Mouse (Mus musculus) ES-E14 (cell line): ENCODE data around the gene Sdha.

ENCODE experiments used
- CHD2 ChIP-seq: IDR thresholded peaks from 2 replicates; pipeline ENCODE4 v1.6.1; 2014; ENCODE audit warnings: mild to moderate bottlenecking, low read depth, low read length, inconsistent platforms
- MAFK ChIP-seq: IDR thresholded peaks from 2 replicates; pipeline ENCODE4 v1.6.1; 2014; ENCODE audit warnings: mild to moderate bottlenecking, low read depth, low read length, inconsistent platforms; ENCODE audit not compliant: insufficient read depth

GRCm38 (mm10) chr13:74292167-74292566 lies 57.9 kb downstream of the Sdha start, which contains the start of gene Ahrr:
- TF ChIP-seq CHD2 (no peak), MAFK (no peak)
